Mouse (Mus musculus): ENCODE measurements at regions not wholly inside any gene's neighbourhood (a gene's known extent, or its start where the extent isn't known, plus 50 kb on each side); places are given as distances from the start of the nearest gene placed in this dataset.
"Not testable (repeated sequence)": the region's sequence is repeated elsewhere in the genome, so short reads cannot be mapped to it uniquely, and the experiment has no call there.

DNA sequence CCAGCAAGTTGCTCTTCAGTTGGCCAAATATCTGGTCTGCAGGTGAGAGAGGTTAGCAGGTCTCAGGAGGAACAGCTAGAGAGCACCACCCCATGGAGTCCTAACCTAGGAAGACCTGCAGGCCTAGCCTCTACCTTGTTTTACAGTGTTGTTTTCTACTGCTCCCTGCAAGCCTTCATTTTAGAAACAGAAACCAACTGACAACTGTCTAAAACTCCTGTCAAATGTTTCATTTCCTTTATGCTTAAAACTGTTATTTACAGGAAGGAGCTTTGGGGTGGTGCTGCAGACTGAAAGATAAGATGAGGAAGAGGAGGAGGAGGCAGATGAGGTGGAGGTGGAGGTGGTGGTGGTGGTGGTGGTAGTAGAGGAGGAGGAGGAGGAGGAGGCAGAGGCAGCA, 96.6 kb upstream of the Selenop start:
- no peak for DNase-seq (ENCODE audit: low spot score)

DNA sequence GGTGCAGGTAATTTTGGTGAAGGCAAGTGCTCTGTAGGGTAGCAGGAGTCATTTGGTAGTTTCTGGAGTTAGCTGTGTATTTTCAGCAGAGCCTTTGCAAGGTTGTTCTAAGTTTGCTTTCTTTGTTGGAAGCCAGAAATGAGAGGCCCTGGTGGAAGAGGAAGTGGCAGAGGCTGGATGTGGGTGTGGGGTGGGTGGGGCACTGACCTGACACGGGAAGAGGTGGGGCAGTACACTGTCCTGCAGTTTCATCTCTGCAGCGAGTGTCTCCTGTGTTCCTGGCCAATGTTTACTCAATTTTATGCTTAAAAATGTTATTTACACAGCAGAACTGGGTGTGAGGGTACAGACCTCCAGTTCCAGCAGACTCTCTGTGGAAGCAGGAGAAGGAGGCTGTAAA, 94.3 kb upstream of the Selenop start:
- no peak for DNase-seq (ENCODE audit: low spot score)

DNA sequence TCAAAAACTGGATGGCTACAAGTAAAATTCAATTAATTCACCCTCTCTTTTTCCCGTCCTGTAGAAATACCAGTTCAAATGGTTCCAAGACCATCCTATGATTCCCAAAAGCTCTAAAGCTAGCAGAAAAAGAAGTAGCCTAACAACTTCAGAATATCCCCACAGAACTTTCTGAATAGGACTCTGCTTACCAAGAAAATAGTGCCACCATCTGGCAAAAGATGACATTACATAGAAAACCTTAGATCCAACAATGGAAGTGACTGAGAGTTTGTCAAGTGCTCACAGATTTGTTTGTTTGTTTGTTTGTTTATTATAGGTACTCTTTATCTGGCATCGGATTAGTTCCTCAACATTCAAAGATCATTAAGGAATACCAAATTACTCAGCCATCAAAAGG, 93.5 kb upstream of the Selenop start:
- DNase-seq (ENCODE audit: low spot score), result peak; percentile 3

DNA sequence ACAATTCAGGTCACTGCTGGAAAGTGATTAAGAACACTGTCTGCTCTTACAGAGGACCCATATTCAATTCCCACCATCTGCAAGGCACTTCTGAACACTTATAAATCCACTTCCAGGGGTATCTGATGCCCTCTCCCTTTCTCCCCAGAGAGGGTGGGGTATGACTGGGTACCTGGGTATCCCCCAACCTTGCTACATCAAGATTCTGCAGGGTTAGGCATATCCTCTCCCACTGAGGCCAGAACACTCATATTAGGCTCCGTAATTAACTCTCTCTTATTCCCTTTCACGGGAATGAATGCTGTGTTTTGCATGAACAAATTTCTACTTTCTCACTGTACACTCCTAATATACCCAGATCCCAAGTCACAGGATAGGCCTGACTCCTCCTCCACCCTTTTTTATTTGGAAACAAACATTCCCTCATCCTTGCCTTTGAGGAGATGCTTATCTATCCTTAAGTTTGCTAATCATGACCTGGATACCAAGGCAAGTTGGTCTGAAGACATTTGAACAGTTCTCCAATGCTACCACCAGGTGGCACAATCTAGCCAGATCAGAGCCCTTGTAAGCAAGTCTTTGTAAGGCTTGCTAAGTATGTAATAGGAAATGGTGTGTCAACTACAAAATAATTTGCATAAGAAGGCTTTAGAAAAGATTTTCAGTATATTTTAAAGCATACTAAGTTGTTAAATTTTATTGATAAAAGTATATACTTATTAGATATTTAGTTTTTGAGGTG, 66.3 kb upstream of the Selenop start:
- DNase-seq (ENCODE audit: low spot score), result peak; percentile 14

- no peak for DNase-seq (ENCODE audit: low spot score)
Measured at GRCm38 (mm10) chr15:3205522-3205921, 62.8 kb upstream of the Selenop start.

DNA sequence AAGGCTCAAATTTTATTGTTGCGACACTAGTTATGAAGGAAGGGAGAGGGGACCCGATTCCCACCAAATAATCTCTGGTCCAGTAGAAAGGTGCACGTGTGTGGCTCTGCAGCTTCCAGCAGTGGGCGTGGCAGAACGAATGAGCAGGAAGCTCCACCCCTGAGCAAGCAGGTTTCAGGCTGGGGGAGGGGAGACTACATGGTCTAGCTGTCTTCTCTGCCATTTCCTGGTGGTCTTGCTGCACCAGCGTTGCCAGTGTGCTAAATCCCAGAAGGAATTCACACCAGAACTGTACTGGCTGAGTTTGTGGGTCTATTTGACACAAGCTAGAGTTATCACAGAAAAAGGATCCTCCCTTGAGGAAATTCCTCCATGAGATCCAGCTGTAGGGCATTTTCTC, 62.3 kb upstream of the Selenop start:
- DNase-seq (ENCODE audit: low spot score), result not testable (repeated sequence)

DNA sequence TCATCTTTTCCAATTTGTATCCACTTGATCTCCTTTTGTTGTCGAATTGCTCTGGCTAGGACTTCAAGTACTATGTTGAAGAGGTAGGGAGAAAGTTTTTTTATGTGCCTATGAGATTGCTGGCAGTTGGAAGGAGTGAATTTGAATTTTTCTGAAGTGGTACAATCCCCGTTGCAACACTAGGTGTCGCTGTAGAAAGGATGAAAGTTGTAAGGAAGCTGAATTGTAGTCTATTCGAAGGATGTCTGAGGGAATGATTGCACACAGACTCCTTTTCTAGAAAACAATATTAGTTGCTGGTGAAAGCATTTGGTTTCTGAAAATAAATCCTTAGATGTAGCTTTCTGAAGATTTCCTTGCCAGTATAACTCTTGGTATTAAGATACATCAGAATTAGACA, 54.6 kb upstream of the Selenop start:
- peak; percentile 3 for DNase-seq (ENCODE audit: low spot score)

- DNase-seq (ENCODE audit: low spot score), result no peak
Measured at GRCm38 (mm10) chr15:3215201-3215600, 53.1 kb upstream of the Selenop start.
